Mouse (Mus musculus) brain, embryonic 14.5 days (tissue): ENCODE results near the gene Mafg. TPM values are rescaled to one million over a fixed set of nuclear protein-coding genes. Genes with fewer than 3 reads are reported as not detected.

Experiments
- DNase-seq: peaks from one replicate; pipeline ENCODE4 v3.0.0-alpha.2; 2011; ENCODE audit warnings: low read depth
- CTCF ChIP-seq: fragments of 200-500 bp; IDR thresholded peaks from 2 replicates; pipeline ENCODE4 v1.5.1; 2012; ENCODE audit warnings: inconsistent platforms, mild to moderate bottlenecking, moderate library complexity, borderline replicate concordance; ENCODE audit not compliant: insufficient read depth, insufficient read length; ENCODE audit errors: extremely low read depth
- POLR2A ChIP-seq: fragments of 200-500 bp; IDR thresholded peaks from 2 replicates; pipeline ENCODE4 v1.6.1; 2012; ENCODE audit warnings: mild to moderate bottlenecking, inconsistent platforms, borderline replicate concordance; ENCODE audit not compliant: poor library complexity, insufficient read depth, insufficient read length, severe bottlenecking; ENCODE audit errors: extremely low read depth
- polyA plus RNA-seq: library from polyadenylated mRNA; depleted of rRNA; stranded (reverse); fragments of >200 nt; gene quantifications from 2 replicates; pipeline ENCODE4 v1.2.3, GENCODE M21; 2012; rRNA removed

The Mafg gene
- polyA plus RNA-seq, 1 experiment = 57.4 TPM

GRCm38 (mm10) chr11:120579316-120580107 lies 53.9 kb downstream of the Mafg start:
- peak; percentile 68 for DNase-seq
- TF ChIP-seq CTCF = peak; percentile 89
- TF ChIP-seq POLR2A = no peak

GRCm38 (mm10) chr11:120578694-120579243 lies 54.6 kb downstream of the Mafg start:
- no peak for DNase-seq
- no peak for TF ChIP-seq POLR2A
- TF ChIP-seq CTCF = no peak

GRCm38 (mm10) chr11:120578024-120578693 lies 55.2 kb downstream of the Mafg start:
- TF ChIP-seq POLR2A (no peak), CTCF (no peak)
- DNase-seq = no peak

- DNase-seq = peak; percentile 35
- peak; percentile 37; the same call in 1 of the 2 replicates for TF ChIP-seq CTCF
- TF ChIP-seq POLR2A = no peak
Measured at GRCm38 (mm10) chr11:120577211-120578023, 56.0 kb downstream of the Mafg start.

GRCm38 (mm10) chr11:120576365-120576981 lies 56.9 kb downstream of the Mafg start:
- TF ChIP-seq CTCF (no peak), POLR2A (no peak)
- no peak for DNase-seq

- no peak for DNase-seq
- TF ChIP-seq POLR2A = no peak
- TF ChIP-seq CTCF = no peak
Measured at GRCm38 (mm10) chr11:120575940-120576339, 57.5 kb downstream of the Mafg start.

Other genes with a start within 250 kb of the Mafg start
- 62.6 and 63.2 TPM in 2 replicates for gene Nploc4, start 195.9 kb downstream of the Mafg start, polyA plus RNA-seq
- 0.04 and 0.10 TPM in 2 replicates for gene Tspan10, start 191.0 kb downstream of the Mafg start, polyA plus RNA-seq
- 0.34 and 0.53 TPM in 2 replicates for gene Pde6g, start 180.1 kb downstream of the Mafg start, polyA plus RNA-seq
- gene Oxld1, start 175.5 kb downstream of the Mafg start, polyA plus RNA-seq = 7.1 and 12.2 TPM in 2 replicates
- 24.2 and 35.7 TPM in 2 replicates for gene Ccdc137, start 175.5 kb downstream of the Mafg start, polyA plus RNA-seq
- 42.4 and 45.8 TPM in 2 replicates for gene Arl16, start 166.0 kb downstream of the Mafg start, polyA plus RNA-seq
- 96.3 and 107 TPM in 2 replicates for gene Mrpl12, start 149.0 kb downstream of the Mafg start, polyA plus RNA-seq
- 40.6 and 57.3 TPM in 2 replicates for gene Slc25a10, start 141.8 kb downstream of the Mafg start, polyA plus RNA-seq
- gene Gcgr, start 102.9 kb downstream of the Mafg start, polyA plus RNA-seq = 0.32 and 0.36 TPM in 2 replicates
- gene Mcrip1, start 83.9 kb downstream of the Mafg start, polyA plus RNA-seq = 204 and 253 TPM in 2 replicates
- gene Ppp1r27, start 82.5 kb downstream of the Mafg start, polyA plus RNA-seq = not detected in 2 replicates
- gene P4hb, start 60.3 kb downstream of the Mafg start, polyA plus RNA-seq = 162 and 206 TPM in 2 replicates
- 540 and 581 TPM in 2 replicates for gene Arhgdia, start 52.0 kb downstream of the Mafg start, polyA plus RNA-seq
- gene Alyref, start 35.2 kb downstream of the Mafg start, polyA plus RNA-seq = 86.8 and 89.7 TPM in 2 replicates
- gene Anapc11, start 35.2 kb downstream of the Mafg start, polyA plus RNA-seq = 175 and 222 TPM in 2 replicates
- gene Npb, start 25.1 kb downstream of the Mafg start, polyA plus RNA-seq = 0.29 and 0.45 TPM in 2 replicates
- gene Pcyt2, start 15.7 kb downstream of the Mafg start, polyA plus RNA-seq = 229 and 307 TPM in 2 replicates
- gene Sirt7, start 8.4 kb downstream of the Mafg start, polyA plus RNA-seq = 59.4 and 85.8 TPM in 2 replicates
- 19.9 and 26.8 TPM in 2 replicates for gene Pycr1, start 10.2 kb upstream of the Mafg start, polyA plus RNA-seq
- 0.35 and 0.51 TPM in 2 replicates for gene Myadml2, start 14.6 kb upstream of the Mafg start, polyA plus RNA-seq
- gene Notum, start 27.6 kb upstream of the Mafg start, polyA plus RNA-seq = 1.7 and 2.7 TPM in 2 replicates
- 83.0 and 90.3 TPM in 2 replicates for gene Aspscr1, start 39.4 kb upstream of the Mafg start, polyA plus RNA-seq
- gene Cenpx, start 80.1 kb upstream of the Mafg start, polyA plus RNA-seq = 59.7 and 89.6 TPM in 2 replicates
- gene Lrrc45, start 80.3 kb upstream of the Mafg start, polyA plus RNA-seq = 97.6 and 128 TPM in 2 replicates
- 425 and 438 TPM in 2 replicates for gene Rac3, start 87.9 kb upstream of the Mafg start, polyA plus RNA-seq
- gene Dcxr, start 93.7 kb upstream of the Mafg start, polyA plus RNA-seq = 8.6 and 11.8 TPM in 2 replicates
- 0.53 and 0.66 TPM in 2 replicates for gene Cbr2, start 98.5 kb upstream of the Mafg start, polyA plus RNA-seq
- gene Hmga1b, start 129.2 kb upstream of the Mafg start, polyA plus RNA-seq = 0.76 and 1.9 TPM in 2 replicates
- gene Rfng, start 150.6 kb upstream of the Mafg start, polyA plus RNA-seq = 117 and 119 TPM in 2 replicates
- gene Gps1, start 150.7 kb upstream of the Mafg start, polyA plus RNA-seq = 277 and 337 TPM in 2 replicates
- 38.9 and 43.9 TPM in 2 replicates for gene Dus1l, start 162.8 kb upstream of the Mafg start, polyA plus RNA-seq
- 298 and 471 TPM in 2 replicates for gene Fasn, start 190.9 kb upstream of the Mafg start, polyA plus RNA-seq